Mouse (Mus musculus) thymus, adult 18-20 months (tissue): ENCODE measurements around the gene BC029722.

Experiments
- DNase-seq, 2 experiments: peaks; one replicate each; pipeline ENCODE4 v3.0.0; 2022; ENCODE audit warnings: mixed read lengths in 2 of 2

The BC029722 gene

GRCm38 (mm10) chr2:155818596-155819391 lies 432 bp downstream of the BC029722 start:
- peak; percentile 88 to 91 for DNase-seq

DNA sequence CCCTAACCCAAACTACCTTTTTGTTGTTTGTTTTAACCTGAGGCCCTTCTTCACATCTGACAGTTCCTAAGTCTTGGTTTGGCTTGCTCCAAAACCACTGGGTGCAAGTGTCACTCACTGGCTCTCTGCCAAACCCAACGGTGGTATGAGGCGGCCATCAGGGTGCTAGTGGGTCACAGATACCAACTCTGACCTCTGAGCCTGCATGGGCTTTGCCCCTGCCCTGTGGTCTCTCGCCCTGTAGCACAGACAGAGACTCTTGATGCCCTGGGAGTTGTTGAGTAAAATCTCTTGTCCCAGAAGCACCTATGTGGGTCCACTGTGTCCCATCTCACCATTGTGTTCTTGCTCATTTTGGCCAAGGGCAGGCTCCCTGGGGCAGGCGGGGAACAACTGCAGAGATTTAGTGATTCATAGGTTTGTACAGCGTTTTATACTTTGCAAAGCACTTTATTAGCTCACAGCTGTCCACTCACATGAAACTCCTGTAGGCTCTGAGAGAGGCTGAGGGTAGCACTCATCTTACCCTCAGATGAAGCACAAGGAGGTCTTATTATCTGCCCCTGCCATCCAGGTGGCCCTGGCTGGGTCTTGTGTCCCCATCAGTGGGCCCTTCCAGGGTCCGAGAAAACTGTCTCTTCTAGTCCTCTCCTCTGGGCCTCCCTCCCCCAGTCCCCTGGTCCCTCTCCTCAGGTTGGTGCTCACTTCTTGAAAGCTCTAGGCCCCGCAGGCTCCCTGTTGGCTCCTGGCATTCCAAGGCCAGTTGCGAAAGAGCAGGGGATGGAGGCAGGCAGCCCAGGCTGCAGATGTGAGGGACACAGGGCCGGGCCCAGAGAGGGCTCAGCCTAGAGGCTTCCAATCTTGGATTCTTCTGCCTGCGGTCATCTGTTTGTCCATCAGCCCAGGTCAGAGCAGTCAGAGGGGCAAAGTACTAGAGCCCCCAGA lies 1.7 kb downstream of the BC029722 start:
- DNase-seq = no peak

DNA sequence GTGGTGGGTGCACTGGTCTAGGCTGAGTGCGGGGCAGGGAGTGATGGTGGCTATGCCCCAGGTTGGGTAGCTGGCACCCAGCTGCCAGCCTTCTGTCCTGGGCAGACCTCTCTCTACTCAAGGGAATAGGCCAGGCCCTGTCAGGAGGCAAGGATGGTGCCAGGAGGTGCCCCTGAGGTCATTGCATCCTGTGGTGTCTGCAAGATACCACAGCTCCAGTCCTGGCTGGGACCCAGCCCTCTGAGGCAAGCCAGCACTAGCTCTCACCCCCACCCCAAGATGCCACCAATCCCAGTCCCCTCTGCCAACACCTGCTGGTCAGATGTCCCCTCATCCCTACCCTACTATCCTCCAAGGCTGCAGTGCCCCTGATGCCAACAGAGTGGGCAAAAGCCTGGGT lies 3.0 kb downstream of the BC029722 start:
- DNase-seq = no peak

GRCm38 (mm10) chr2:155814829-155815228 lies 4.4 kb downstream of the BC029722 start:
- no peak for DNase-seq

DNA sequence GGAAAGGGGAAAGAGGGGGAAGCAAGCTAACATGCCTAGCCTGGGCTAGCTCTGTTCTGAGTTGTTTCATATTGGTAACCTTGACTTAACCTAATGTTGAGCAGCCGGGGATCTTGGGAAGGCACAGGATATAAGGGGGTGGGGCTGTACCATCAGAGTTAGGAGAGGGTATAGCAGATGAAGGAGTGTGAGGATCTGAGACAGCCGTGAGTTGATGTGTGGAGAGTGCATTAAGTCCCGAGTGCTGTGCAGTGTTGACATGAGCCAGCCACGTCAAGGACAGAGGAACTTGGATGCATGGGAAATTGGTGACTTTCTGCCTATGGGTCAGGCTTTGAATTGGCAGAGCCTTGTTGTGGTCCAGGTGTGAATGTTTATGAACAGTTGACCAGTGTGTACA lies 6.6 kb downstream of the BC029722 start:
- no peak for DNase-seq

DNA sequence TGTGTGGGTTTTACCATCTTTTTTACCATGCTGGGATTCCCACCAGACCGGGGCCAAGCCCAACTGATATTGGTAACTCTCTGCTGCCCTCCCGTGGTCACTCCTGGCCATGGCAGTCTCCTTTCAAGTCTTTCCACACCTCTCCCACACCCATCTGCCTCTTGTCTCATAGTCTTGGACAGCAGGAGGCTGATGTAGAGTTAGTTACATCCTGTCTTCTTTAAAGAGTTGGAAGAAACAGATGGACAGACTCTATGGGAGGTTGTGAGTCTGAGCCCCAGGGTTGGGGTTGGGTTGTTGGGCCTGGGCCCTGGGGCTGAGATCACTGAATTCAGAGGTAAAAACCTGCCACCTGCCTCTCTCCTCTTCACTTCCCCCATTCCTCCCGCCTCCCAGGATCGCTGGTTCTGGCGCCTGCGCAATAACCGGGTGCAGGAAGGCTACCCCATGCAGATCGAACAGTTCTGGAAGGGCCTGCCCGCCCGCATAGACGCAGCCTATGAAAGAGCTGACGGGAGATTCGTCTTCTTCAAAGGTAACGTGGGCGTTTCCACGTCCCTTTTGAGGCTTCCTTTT lies 7.3 kb downstream of the BC029722 start:
- DNase-seq = peak; percentile 40 to 52

GRCm38 (mm10) chr2:155809620-155810019 lies 9.6 kb downstream of the BC029722 start:
- DNase-seq = no peak

- no peak for DNase-seq
Measured at GRCm38 (mm10) chr2:155807408-155807807, 11.8 kb downstream of the BC029722 start.

- DNase-seq = no peak
Measured at GRCm38 (mm10) chr2:155806548-155806947, 12.7 kb downstream of the BC029722 start.

DNA sequence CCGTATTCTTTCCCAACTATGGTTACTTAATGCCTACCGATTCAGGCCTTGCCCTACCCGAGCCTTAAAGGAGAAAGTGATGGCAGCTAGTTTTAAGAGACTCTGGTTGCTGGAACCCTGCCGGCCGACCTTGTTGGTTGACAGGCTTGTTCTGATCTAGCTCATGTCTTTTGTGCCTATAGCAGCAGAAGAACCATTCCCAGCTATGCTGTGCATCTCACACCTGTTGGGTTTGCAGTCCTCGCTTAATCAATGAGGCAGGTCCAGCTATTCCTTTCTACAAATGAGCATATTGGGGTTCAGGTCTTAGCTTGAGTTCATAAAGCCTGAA lies 13.3 kb downstream of the BC029722 start:
- no peak for DNase-seq

DNA sequence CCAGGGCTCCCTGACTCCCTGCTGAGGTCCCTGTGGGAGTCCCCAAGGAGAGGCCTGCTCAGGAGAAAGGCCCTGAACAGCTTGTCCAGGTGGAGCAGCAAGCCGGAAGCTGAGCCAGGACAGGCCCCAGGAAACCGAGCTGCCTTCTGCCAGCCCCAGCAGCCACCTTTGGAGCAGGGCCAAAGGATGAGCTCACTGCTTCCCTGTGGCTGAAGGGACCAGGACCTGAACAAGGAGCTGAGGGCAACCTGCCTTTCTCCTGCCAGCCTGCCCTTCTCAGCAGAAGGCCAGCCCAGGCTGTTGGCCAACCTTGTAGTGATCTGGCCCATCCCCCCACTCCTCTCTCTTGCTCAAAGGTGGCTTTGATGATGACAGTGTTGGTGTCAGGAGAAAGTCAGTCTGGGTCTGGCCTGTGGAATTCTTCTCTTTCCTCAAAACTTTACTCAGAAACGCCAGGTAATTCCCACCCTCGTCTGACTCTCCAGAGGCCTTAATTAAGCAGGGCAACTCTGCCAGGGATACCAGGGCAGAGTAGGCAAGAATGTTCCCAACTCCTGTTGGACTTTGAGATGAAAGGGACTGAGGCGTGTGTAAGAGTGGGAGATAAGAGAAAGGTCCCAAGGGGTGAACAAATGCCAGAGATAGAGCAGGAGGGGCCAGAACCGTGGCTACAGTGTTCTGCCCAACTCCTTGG lies 13.8 kb downstream of the BC029722 start:
- DNase-seq = no peak

DNA sequence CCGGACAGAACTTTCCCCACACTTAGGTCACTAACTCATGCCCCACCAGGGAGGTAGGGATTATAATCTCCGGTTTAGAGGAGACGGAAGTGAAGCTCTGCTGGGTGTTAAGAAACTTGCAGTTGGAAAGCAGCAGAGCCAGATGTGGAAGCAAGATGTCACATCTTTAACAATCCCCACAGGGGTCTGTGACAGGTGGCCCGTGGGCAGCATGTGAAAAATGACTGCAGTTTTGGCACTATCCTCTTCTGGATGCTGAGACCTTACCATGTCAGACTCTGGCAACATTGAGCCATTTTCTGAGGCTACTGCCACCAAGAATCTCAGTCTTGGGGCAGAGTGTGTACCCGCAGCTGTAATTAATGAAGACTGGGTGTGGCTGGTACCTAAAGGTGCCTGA lies 15.2 kb downstream of the BC029722 start:
- DNase-seq = no peak

GRCm38 (mm10) chr2:155802761-155803160 lies 16.5 kb downstream of the BC029722 start:
- no peak for DNase-seq

DNA sequence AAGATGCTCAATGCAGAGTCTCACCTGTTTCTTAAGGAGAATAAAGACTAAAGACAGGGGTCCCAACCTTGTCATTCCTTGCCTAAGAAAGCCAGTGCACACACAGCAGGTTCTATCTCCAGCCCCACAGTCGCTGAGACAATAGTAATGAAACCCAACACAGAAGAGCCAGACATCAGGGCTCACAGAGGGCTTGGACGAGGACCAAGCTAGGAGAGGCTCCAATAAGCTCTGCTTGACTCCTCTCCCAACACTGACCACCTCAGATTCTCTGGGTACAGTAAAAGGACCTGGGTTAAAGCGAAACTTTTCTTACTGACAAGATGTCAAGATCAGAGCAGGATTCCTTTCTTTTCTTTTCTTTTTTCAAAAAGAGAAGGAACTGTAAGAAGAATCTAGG lies 20.6 kb downstream of the BC029722 start:
- DNase-seq = no peak

DNA sequence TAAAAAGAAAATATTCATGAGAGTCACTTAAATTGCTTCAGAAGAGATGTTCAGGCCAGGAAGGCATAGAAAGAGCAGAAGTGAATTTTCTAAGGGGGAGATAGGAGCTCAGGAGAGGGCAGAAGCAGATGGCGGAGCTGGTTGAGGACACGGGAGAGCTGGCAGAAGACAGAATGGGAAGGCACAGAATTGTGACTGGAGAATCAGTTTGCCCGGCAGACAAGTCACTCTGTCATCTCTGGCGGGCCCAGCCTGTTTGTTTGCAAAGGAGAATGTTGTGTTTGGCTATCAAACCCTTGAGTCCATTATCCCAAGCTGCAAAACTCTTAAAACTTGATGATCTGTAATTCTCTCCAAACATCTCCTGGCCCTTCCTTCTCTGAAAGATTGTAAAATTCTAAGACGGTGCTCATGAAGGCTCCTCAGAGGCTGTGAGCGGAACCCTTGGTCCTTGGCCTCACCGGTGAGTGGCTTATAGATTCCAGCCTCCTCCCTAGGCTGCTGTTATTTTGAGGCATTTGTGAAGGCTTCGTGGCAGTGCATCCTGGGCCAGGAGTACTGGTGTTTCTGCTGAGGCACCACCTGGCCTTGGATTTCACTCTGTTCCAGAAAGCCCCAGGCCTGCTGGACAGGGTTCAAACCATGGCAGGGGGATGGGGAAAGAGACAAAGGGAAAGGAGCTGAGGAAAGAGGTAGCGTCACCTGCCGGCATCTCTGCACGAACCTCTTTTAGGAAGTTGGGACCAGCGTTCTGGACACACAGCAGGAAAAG lies 24.4 kb downstream of the BC029722 start:
- DNase-seq = no peak

DNA sequence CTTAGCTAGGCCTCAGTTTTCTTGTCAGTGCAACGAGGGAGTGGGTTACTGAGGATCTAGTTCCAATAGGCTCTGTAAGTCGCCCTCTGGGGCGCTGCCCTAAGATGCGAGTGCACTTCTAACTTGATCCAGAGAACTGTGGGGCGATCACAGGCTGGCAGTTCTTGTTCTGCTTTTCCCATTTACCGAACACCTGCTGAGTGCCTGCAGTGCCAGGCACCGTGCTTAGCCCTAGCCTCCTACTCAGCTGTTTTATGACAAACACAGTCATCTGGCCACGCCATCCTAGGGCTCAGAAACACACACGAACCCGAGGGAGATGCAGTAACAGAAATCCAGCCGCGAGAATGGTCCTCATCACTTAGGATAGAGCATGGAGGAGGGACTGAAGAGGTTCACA lies 26.3 kb downstream of the BC029722 start:
- DNase-seq = no peak

- no peak for DNase-seq
Measured at GRCm38 (mm10) chr2:155787949-155788931, 31.0 kb downstream of the BC029722 start.

DNA sequence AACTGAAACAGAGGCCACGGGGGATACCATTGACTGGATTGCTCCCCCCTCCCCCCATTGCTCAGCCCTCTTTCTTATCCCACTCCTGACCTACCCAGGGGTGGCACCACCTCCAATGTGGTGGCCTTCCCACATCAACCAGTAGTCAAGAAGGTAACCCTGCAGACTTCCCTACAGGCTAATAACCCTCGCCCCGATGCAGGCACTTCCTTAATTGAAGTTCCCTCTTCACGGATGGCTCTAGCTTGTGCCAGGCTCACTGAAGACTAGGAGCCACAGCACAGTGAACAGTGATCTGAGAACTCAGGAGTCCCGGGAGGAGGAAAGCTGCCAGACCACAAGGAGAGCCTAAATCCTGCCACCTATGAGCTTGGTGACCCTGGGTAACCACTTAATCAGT lies 32.3 kb downstream of the BC029722 start:
- no peak for DNase-seq

DNA sequence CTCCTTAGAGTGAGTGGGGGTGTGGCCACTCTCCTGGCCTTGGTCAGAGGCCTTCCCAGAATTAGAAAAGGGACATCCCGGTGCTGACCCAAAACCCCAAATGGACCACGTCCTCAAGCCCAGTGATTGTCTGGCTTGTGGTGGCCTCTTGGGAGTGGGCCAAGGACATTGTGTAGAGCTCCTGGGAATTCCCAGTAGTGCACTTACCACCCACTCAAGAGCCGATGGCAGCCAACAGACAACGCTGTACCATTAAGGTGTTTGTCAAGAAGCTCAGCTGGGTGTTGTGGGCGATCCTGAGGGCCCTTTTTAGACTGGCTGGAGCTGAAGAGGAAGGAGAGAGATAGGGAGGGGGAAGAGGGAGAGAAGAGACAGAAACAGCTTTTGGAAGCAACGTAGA lies 34.7 kb downstream of the BC029722 start:
- DNase-seq = no peak

GRCm38 (mm10) chr2:155779506-155779905 lies 39.7 kb downstream of the BC029722 start:
- DNase-seq = no peak

GRCm38 (mm10) chr2:155779066-155779465 lies 40.2 kb downstream of the BC029722 start:
- DNase-seq = no peak
